Mouse (Mus musculus) intestine, embryonic 16.5 days (tissue): ENCODE measurements around the gene Btbd3. TPM values are rescaled to one million over a fixed set of nuclear protein-coding genes. Genes with fewer than 3 reads are reported as not detected.

Source experiments
- ATAC-seq: fragments of 200-750 bp; cut with Nextera tagmentation; 2 replicates; pipeline ENCODE4 v1.8.0; 2017; ENCODE audit warnings: moderate TSS enrichment, moderate library complexity
- H3K27ac ChIP-seq: fragments of 300-500 bp; sonication (generic); 2 replicates; pipeline ENCODE4 v1.5.1; 2014; ENCODE audit warnings: mild to moderate bottlenecking, low read length
- H3K27me3 ChIP-seq: fragments of 300-500 bp; sonication (generic); replicated peaks from 2 replicates; pipeline ENCODE4 v1.6.1; 2014; ENCODE audit warnings: low read length, control low read depth, mixed read lengths; ENCODE audit not compliant: control insufficient read depth, insufficient read depth
- H3K36me3 ChIP-seq: fragments of 300-500 bp; sonication (generic); 2 replicates; pipeline ENCODE4 v1.6.1; 2014; ENCODE audit warnings: low read length, control low read depth; ENCODE audit not compliant: control insufficient read depth, insufficient read depth
- H3K4me1 ChIP-seq: fragments of 300-500 bp; sonication (generic); 2 replicates; pipeline ENCODE4 v1.6.1; 2014; ENCODE audit warnings: low read length, control low read depth, mixed read lengths; ENCODE audit not compliant: control insufficient read depth, insufficient read depth
- H3K4me2 ChIP-seq: fragments of 300-500 bp; sonication (generic); 2 replicates; pipeline ENCODE4 v1.6.1; 2014; ENCODE audit warnings: low read depth, low read length, control low read depth
- H3K4me3 ChIP-seq: fragments of 300-500 bp; sonication (generic); 2 replicates; pipeline ENCODE4 v1.5.1; 2014; ENCODE audit warnings: mild to moderate bottlenecking, low read length
- H3K9ac ChIP-seq: fragments of 300-500 bp; sonication (generic); 2 replicates; pipeline ENCODE4 v1.6.1; 2014; ENCODE audit warnings: low read depth, low read length
- H3K9me3 ChIP-seq: fragments of 300-500 bp; sonication (generic); 2 replicates; pipeline ENCODE4 v1.6.1; 2016; ENCODE audit warnings: low read length, control low read depth; ENCODE audit not compliant: control insufficient read depth
- WGBS: fragments of 180-500 bp; shearing (Covaris S2); extraction: QIAGEN DNeasy Blood & Tissue Kit; methylation state at CpG from one replicate; pipeline ENCODE4 v1.1.7; 2014; 5-methylcytosine and 5-hydroxymethylcytosine counted together
- polyA plus RNA-seq: library from polyadenylated mRNA; unstranded; fragments of >200 nt; fragmentation: Nextera tagmentation; extraction: Ambion mirVana; gene quantifications from 2 replicates; pipeline ENCODE4 v1.2.1, GENCODE M21; 2015

Gene Btbd3
- polyA plus RNA-seq, 1 experiment from 2014 or later = 17.9 TPM

- Histone ChIP-seq H3K9ac (no peak overlapping the region), H3K4me2 (no peak overlapping the region), H3K27ac (no peak overlapping the region), H3K4me1 (no peaks in the 10 kb centered on the region), H3K9me3 (no peaks in the 10 kb centered on the region), H3K36me3 (no peaks in the 10 kb centered on the region), H3K27me3 (no peaks in the 10 kb centered on the region), H3K4me3 (no peak overlapping the region)
- no peak for ATAC-seq
These were observed 150.3 kb downstream of the Btbd3 start for GRCm38 (mm10) chr2:138406703-138407102.

GRCm38 (mm10) chr2:138412537-138412936 lies 156.2 kb downstream of the Btbd3 start:
- Histone ChIP-seq H3K36me3 (no peaks in the 10 kb centered on the region), H3K4me3 (no peak overlapping the region), H3K9me3 (no peaks in the 10 kb centered on the region), H3K4me2 (no peak overlapping the region), H3K27ac (no peak overlapping the region), H3K4me1 (no peaks in the 10 kb centered on the region), H3K9ac (no peak overlapping the region), H3K27me3 (no peaks in the 10 kb centered on the region)
- no peak for ATAC-seq
- WGBS = 40% methylated on average over 5 of the region's 5 CpGs

GRCm38 (mm10) chr2:138422321-138422720 lies 166.0 kb downstream of the Btbd3 start:
- Histone ChIP-seq H3K27me3 (no peaks in the 10 kb centered on the region), H3K27ac (no peak overlapping the region), H3K4me1 (no peaks in the 10 kb centered on the region), H3K4me3 (no peak overlapping the region), H3K9ac (no peak overlapping the region), H3K9me3 (no peaks in the 10 kb centered on the region), H3K4me2 (no peak overlapping the region), H3K36me3 (no peaks in the 10 kb centered on the region)
- 67% methylated on average over 2 of the region's 2 CpGs for WGBS
- no peak for ATAC-seq

- H3K27ac ChIP-seq = no peak overlapping the region
- no peaks in the 10 kb centered on the region for H3K27me3 ChIP-seq
- no peak overlapping the region for H3K4me2 ChIP-seq
- H3K9ac ChIP-seq = no peak overlapping the region
- no peaks in the 10 kb centered on the region for H3K9me3 ChIP-seq
- H3K4me3 ChIP-seq = no peak overlapping the region
- 51% methylated on average over 2 of the region's 2 CpGs for WGBS
- ATAC-seq = no peak
- peaks cover 2% of the 10 kb centered on the region; the same call in 1 of the 2 replicates for H3K4me1 ChIP-seq
- no peaks in the 10 kb centered on the region for H3K36me3 ChIP-seq
These were observed 175.6 kb downstream of the Btbd3 start for GRCm38 (mm10) chr2:138431991-138432390.

GRCm38 (mm10) chr2:138446466-138446865 lies 190.1 kb downstream of the Btbd3 start:
- ATAC-seq = no peak
- no peak overlapping the region for H3K9ac ChIP-seq
- H3K36me3 ChIP-seq = no peaks in the 10 kb centered on the region
- WGBS = 47% methylated on average over 3 of the region's 3 CpGs
- H3K4me3 ChIP-seq = no peak overlapping the region
- H3K27me3 ChIP-seq = no peaks in the 10 kb centered on the region
- no peaks in the 10 kb centered on the region for H3K9me3 ChIP-seq
- no peaks in the 10 kb centered on the region for H3K4me1 ChIP-seq
- H3K27ac ChIP-seq = no peak overlapping the region
- no peak overlapping the region for H3K4me2 ChIP-seq

DNA sequence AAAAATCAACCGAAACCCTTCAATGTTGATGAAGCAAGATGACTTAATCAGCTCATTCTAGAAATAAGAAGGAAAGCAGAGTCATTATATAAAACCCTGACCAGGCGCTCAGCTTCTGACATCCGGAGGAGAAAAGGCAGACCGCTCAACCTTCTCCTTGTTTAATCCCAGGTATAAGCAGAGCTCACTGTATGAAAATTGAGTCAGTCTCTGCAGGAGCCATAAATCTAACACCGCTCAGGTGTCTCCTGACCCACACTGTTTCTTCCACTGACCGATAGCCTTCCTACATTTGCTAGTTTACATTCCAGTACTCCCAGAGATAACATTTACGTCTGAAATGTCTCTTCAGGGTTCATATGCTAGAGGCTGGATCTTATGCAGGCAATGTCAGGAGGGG lies 190.6 kb downstream of the Btbd3 start:
- Histone ChIP-seq H3K9me3 (no peaks in the 10 kb centered on the region), H3K36me3 (no peaks in the 10 kb centered on the region), H3K4me2 (no peak overlapping the region), H3K4me3 (no peak overlapping the region), H3K27ac (no peak overlapping the region), H3K27me3 (no peaks in the 10 kb centered on the region), H3K9ac (no peak overlapping the region), H3K4me1 (no peaks in the 10 kb centered on the region)
- 56% methylated on average over 7 of the region's 7 CpGs for WGBS
- 0 out of 2 replicates have a peak, but pooled peaks have one; percentile 38 for ATAC-seq

GRCm38 (mm10) chr2:138447681-138448080 lies 191.3 kb downstream of the Btbd3 start:
- no peak overlapping the region for H3K4me3 ChIP-seq
- H3K4me1 ChIP-seq = no peaks in the 10 kb centered on the region
- no peak overlapping the region for H3K27ac ChIP-seq
- no peak for ATAC-seq
- no peaks in the 10 kb centered on the region for H3K36me3 ChIP-seq
- H3K4me2 ChIP-seq = no peak overlapping the region
- H3K9ac ChIP-seq = no peak overlapping the region
- H3K27me3 ChIP-seq = no peaks in the 10 kb centered on the region
- no peaks in the 10 kb centered on the region for H3K9me3 ChIP-seq
- 79% methylated on average over 3 of the region's 3 CpGs for WGBS

DNA sequence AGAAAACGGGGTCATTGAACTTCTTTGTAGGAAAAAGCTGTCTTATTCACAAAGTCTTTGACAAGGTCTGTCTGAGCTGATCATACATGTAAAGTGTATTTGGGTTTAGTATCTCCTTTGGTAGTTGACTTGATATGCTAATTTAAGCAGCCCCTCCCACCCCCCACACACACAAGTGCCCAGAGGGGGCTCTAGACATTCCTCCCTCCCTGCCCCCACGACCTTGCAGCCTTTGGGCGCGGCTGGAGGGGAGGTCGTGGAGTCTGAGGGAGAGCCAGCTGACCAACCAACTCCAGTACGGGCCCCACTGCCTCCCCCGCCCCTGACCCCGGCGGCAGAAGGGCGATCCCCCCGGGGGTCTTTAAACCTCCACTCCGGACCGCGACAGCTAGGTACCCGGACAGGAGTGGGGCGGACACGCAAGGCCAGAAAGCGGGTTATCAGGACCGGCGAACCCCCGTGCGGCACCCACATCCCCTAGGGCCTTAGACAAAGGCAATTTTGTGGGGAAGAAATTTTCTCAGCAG lies 211.7 kb downstream of the Btbd3 start:
- Histone ChIP-seq H3K9ac (no peak overlapping the region), H3K27ac (no peak overlapping the region), H3K9me3 (no peaks in the 10 kb centered on the region), H3K4me3 (no peak overlapping the region), H3K27me3 (no peaks in the 10 kb centered on the region), H3K36me3 (no peaks in the 10 kb centered on the region), H3K4me1 (no peaks in the 10 kb centered on the region), H3K4me2 (no peak overlapping the region)
- WGBS = 78% methylated on average over 22 of the region's 22 CpGs
- ATAC-seq = no peak

- H3K4me2 ChIP-seq = no peak overlapping the region
- H3K4me3 ChIP-seq = no peak overlapping the region
- no peaks in the 10 kb centered on the region for H3K4me1 ChIP-seq
- 73% methylated on average over 5 of the region's 5 CpGs for WGBS
- no peaks in the 10 kb centered on the region for H3K36me3 ChIP-seq
- H3K27me3 ChIP-seq = no peaks in the 10 kb centered on the region
- H3K27ac ChIP-seq = no peak overlapping the region
- H3K9ac ChIP-seq = no peak overlapping the region
- H3K9me3 ChIP-seq = no peaks in the 10 kb centered on the region
- no peak for ATAC-seq
These were observed 217.0 kb downstream of the Btbd3 start for GRCm38 (mm10) chr2:138473407-138473806.

DNA sequence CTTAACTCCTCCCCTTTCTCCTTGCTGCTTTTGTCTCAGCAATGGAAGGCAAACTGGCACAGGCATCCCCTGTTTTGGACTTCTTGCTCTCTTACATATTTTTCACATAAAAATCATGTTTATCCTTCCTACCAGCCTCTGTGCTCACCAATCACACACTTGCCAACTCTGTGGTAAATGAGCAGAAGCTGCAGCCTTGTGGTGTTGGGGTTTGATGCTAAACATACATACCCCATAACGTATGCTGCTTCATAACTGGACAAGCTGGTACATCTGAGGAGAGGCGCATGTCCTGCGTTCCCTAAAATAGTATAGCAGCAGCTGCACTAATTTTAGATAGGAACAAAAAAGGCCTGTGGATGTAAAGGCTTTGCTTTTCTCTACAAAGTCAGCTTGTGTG lies 220.1 kb downstream of the Btbd3 start:
- Histone ChIP-seq H3K4me3 (no peak overlapping the region), H3K4me2 (no peak overlapping the region), H3K27ac (no peak overlapping the region), H3K9me3 (no peaks in the 10 kb centered on the region), H3K9ac (no peak overlapping the region), H3K36me3 (no peaks in the 10 kb centered on the region), H3K27me3 (no peaks in the 10 kb centered on the region), H3K4me1 (no peaks in the 10 kb centered on the region)
- ATAC-seq = no peak
- WGBS = 81% methylated on average over 3 of the region's 3 CpGs
